Mouse (Mus musculus) c-Kit-positive CD71-positive TER-119-positive erythroid progenitor cells, embryonic 14.5 days (primary cell): ENCODE results near the gene Gm8660.
"Not testable (repeated sequence)": the region's sequence is repeated elsewhere in the genome, so short reads cannot be mapped to it uniquely, and the experiment has no call there.

Source experiments
- DNase-seq: peaks from one replicate; pipeline ENCODE4 v3.0.0-alpha.2; 2013; ENCODE audit warnings: low spot score

The Gm8660 gene

DNA sequence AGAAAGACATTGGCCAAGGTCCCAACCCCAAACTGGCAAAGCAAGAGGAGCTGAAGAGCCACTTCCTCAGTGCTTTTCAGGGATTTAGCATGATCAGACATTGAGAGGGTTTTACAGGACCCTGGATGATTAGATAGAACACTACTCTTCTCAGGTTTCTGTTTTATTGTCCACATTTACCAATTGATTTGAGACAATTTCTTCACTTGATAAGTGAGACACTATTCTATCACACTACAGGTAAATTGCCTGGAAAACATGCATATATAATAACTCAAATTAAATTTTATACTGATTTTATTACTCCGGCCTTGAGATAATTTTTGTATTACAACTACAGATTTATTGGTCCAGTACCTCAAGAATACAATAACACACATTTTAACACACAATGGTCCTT is at the start of gene Gm8660:
Gm8660 (minus strand) TSS at position 101 of the 400 bp plus-strand sequence.
- not testable (repeated sequence) for DNase-seq

DNA sequence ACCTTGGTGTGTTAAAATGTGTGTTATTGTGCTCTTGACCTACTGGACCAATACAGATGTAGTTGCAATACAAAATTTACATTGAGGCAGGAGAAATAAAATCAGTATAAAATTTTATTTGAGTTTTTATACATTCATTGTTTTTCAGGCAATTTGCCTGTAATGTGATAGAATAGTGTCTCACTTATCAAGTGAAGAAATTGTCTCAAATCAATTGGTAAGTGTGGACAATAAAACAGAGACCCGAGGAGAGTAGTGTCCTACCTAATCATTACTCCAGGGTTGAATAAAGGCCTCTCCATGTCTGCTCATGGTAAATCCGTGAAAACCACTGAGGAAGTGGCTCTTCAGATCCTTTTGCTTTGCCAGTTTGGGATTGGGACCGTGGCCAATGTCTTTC is 42.4 kb upstream of the Gm8660 start, which contains the start of gene Vmn1r148:
Vmn1r148 (plus strand) TSS at position 301 of the 400 bp plus-strand sequence.
- DNase-seq: not testable (repeated sequence)

DNA sequence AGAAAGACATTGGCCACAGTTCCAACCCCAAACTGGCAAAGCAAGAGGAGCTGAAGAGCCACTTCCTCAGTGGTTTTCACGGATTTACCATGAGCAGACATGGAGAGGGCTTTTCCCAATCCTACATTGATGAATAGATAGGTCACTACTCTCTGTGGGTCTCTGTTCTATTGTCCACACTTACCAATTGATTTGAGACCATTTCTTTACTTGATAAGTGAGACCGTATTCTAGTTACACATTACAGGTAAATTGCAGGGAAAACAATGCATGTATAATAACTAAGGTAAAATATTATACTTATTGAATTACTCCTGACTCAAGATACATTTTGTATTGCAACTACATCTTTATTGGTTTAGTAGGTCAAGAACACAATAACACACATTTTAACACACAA is 41.2 kb downstream of the Gm8660 start, which contains the start of gene Gm4187:
Gm4187 (minus strand) TSS at position 101 of the 400 bp plus-strand sequence.
- DNase-seq: not testable (repeated sequence)
